Mouse (Mus musculus) kidney, postnatal 10 days (tissue): ENCODE data around the gene Kcnn1.

Experiments used
- DNase-seq: peaks from one replicate; pipeline ENCODE4 v3.0.0; 2021; ENCODE audit warnings: mixed read lengths

Kcnn1 gene

DNA sequence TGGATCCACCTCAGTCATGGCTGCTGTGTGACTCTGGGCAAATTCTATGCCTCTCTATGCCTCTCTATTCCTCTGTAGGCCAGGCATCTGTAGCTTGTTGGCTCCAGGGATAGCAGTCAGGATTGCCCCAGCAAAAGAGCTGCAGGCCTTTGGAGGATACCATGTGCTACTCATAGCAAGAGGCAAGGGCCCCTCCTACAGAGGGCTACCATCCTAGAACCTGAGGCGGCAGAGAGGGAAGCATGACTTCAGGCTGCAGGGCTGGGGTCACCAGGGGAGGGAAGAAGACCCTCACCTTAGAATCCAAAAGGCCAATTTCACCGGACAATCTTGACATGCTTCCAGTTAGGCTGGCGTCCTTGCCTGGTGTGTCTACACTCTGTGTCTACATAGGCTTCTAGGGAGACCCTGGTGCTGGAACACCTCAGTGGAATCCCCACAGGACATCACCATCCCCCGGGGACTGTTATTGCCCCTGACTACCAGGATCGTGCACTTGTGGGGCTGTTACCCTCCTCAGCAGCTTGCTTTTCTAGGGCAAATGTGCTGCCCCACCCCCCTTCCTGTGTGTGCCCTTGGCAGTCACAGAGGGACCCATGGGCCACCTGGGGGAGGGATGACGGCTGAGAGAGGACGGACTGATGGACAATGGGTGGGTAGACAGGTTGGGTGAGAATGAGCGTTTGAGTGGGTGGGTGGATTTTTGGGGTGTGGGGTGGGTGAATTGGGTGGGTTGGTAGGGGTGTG is 53.9 kb downstream of the Kcnn1 start:
- no peak for DNase-seq

DNA sequence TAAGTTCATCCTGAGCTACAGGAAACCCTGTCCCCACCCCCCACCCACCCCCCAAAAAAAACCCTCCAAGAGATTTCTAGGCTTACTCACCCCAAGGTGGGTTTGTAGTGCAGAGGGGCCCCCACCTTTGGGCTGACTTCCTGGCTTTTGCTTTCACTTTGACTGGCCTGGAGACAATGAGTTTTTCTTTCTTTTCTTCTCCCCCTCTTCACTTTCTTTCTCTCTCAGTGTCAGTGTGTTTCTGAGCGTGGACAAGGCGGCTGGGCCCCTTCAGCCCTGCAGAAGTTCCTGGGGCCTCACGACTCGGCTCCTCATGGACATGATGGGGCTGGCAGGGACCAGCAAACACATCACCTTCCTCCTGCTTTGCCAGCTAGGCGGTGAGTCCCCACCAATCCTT is 54.8 kb downstream of the Kcnn1 start, which contains the start of gene Il12rb1:
TSS of gene Il12rb1 (plus strand) at position 211 of the 400 bp plus-strand sequence.
- DNase-seq: no peak

DNA sequence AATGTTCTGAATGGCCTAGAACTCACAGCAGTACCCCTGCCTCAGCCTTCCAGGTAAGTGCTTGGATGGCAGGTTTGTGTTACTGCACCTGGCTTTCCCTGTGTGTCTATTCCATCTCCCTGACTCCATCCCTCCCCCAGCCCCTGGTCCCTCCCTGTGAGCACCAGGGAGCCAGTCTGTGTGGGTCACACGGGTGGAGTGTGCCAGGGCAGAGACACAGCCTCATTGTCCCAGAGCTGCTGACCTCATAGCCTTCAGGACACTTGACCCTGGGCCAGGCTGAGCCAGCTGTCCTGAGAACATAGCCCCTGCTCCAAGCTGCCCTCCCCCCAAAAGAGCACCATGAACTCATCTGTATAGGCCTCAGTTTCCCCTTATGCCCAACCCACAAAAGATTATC is 55.8 kb downstream of the Kcnn1 start:
- DNase-seq: no peak

DNA sequence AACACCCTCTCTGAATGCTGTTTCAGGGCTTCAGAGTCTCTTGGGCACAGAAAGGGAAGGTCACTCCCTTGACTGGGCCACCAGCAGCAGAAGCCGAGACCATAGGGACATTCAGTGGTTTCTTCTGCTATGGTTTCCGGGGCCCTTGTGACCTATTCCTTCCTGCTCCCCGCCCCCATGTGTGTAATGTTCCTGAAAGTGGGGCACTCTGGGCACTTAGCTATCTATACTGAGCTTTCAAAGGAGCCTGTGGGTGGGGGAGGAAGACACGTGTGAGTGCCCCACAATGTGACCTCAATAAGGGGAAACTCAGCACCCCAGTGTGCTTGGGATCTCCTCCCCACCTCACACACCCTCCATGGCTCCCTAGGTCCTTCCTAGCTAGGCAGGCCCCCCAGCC is 56.5 kb downstream of the Kcnn1 start:
- DNase-seq: no peak

DNA sequence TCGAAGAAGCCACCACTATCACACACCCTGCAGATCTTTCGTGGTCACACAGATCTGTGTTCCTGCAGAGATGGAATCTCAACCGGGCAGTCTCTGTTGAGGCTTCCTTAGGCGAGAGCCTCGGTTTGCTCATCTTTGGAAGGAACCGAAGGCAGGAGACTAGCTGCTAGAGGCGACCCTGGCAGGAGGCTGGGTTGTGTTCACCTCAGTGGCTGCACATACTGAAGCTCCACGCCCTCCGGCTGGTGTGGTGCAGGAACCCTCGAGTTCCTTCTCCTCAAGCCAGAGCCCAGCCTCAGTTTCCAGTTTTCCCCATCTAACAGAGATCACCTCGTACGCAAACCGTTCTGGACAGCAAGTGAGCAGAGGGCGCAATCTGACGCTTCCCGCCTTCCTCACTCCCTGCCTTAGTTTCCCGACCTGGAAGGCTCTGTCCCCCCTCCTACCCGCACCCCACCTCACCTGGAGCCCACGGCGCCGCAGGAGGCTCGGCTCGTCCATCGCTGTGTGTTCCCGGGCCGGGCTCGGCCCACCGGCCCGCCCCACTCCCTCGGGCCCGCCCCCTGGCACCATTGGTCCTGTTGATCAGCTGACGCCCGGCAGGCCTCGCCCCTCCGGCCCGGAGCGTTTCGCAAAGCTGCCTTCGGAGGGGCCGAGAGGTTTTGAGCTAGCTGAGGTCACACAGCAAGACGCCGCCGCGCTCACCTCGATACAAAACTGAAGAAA is 58.4 kb downstream of the Kcnn1 start, which contains the start of gene Mast3:
TSS of gene Mast3 (minus strand) at position 574 of the 726 bp plus-strand sequence.
- peak; percentile 94 for DNase-seq

DNA sequence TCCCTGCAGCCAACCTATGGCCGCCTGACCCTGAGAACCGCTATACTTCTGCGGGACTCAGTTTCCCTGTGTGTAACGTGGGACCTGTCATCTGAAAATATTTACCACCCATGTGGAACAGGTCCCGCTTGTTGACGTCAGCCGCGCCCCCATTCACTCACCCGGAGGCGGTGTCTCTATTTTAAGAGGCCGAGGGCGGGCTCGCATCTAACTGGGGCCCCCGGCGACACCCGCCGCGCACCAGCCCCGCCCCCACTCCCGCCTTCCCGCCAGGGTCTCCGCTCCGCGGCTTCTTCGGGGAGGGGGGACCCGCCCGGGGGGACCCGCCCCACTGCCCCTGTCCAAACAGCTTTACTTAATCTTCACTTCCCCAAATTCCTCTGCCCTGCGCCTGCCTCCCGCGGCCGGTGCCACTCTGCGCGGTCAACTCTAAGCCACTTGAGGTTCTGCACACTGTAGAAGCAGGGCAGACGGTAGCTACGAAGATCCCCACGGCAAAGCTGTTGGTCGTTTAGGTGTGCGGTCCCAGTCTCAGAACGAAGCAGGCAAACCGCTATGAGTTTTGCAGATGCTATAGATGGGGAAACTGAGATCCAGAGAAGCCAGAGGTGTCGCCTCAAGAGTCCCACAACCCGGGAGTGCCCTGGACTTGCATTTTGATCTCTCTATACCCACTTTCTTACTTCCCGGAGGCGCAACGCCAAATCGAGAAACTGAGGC is 59.1 kb downstream of the Kcnn1 start:
- peak; percentile 59 for DNase-seq

DNA sequence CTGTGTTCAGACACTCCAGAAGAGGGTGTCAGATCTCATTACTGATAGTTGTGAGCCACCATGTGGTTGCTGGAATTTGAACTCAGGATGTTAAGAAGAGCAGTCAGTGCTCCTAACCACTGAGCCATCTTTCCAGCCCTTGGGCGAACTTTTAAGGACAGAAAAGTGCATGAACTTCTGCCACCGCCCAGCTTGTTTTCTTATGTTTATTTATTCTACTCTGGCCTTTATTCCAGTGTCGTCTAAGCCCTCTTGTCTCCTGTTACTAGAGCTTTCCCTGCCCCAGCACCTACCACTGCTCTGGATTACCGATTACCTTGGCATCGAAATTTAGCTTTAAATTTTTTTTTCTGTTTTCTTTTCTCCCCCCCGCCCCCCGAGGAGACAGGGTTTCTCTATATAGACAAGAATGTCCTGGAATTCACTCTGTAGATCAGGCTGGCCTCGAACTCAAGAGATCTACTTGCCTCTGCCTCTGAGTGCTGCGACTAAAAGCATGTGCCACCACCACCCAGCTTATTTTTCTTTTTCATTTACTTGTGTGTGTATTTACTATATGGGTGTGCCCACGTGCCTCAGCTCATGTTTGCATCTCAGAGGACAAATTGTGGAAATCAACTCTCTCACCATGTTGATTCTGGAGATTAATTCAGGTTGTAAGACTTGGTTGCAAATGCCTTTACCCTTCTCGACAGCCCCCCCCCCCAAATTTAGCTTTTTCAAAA is 60.1 kb downstream of the Kcnn1 start:
- DNase-seq: no peak

DNA sequence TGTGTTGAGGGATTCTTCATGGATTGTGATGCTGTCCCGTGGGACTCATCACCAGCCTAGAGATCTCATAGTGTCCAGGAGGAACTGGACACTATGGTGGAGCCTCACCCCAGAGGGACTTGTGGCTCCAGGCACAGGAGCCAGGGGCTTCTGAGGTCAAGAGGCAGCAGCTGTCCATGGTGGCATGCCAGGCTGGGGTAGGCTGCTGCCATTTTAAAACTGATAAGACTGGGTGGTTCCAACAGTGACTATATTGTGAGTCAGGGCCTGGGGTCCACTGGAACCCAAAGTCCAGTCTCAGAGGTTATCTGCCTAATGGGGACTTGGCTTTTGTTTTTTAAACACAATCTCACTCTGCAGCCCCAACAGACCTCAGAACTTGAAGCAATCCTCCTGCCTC is 61.2 kb downstream of the Kcnn1 start:
- DNase-seq: no peak

DNA sequence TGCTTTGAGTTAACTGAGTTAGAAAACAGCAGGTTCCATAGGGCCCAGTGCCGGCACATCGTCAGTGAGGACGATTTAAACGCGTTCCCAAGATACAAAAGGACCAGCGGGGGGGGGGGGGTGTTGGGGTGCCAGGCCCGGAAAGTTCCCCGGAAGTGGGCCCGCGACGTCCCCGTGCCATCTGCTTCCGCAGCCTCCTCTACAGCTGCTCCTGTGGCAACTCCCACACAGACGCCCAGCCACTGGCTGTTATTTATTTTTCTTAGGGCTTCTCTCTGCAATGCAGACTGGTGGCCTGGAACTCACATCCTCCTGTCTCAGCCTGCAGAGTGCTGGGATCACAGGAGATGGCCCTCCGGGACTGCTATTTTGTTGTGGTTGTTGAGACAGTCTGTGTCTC is 61.9 kb downstream of the Kcnn1 start:
- no peak for DNase-seq

DNA sequence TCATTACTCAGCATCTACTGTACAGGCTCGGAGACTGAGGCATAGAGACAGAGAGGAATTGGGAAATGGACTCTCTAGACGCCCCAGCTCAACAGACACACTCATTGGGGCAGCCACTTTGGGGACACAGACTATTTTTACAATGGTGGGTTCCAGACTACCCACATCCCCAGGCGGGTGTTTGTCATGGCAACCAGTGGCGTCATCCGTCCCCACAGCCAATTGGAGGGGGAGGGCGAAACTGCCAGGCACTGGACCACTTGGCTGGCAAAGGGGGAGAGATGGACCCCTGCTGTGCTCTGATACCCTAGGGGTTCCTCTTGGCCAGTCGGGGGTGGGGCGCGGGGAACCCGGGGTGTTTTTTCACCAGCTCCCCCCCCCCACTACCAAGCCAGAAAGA is 62.4 kb downstream of the Kcnn1 start:
- DNase-seq: no peak

DNA sequence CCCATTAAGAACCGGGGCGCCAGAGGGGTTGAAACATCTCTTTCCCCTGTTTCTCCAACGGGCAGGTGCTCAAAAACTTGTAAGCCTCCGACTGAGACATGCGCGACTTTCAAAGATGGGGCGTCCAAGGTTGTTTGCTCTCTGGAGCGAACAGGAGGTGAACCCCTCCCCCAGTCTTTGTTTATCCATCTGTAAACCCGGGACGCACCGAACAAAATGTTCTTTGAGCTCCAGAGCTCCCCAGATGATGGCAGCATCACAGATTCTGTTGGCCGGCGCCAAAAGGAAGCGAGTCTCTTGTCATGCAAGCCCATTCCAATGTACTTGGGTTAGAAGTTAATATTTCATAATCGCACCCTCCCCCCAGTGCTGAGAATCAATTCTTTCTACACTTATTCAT is 64.8 kb downstream of the Kcnn1 start:
- peak; percentile 32 for DNase-seq

DNA sequence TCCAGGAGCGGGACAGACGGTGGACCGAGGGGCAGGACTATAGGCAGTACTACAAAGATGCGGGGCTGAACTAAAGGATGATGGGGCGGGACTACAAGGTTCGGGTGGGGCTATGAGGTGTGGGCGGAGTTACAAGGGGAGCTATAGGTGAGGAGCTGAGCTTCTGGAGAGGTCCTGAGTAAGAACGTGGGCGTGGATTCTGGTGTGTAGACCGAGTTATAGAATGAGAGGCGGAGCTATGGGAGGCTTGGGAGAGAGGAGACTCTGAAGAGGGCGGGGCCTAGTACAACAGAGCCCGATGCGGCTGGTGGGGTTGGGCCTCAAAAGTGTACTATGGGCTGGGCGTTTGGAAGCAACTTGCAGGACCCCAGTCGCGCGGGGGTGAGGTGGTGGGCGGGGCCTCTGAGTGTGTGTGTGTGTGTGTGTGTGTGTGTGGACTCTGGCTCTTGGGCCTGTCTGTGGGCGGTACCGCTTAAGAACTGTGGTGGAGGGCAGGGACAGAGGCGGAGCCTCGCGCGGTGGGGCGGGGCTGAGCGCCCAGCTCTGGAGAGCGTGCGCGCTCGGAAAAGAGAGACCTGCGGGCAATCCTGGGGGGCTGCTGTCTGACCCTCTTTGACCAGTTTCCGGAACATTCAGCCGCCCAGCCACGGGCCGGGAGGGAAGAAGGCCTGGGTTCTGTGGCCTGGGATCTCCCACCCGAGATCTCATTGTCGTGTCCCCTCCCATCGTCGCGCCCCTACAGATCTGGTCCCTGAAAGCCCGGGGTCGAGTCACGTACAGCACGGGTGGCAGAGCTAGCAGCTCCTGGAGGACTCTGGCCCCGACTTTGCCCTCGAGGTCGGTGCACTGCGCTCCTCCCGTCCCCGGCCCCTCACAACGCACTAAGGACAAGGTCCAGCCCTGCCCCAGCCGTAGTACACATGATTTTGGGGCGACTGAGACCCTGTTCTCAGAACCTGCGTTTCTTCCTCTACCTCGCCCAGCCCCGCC is 65.7 kb downstream of the Kcnn1 start:
- DNase-seq: peak; percentile 94

DNA sequence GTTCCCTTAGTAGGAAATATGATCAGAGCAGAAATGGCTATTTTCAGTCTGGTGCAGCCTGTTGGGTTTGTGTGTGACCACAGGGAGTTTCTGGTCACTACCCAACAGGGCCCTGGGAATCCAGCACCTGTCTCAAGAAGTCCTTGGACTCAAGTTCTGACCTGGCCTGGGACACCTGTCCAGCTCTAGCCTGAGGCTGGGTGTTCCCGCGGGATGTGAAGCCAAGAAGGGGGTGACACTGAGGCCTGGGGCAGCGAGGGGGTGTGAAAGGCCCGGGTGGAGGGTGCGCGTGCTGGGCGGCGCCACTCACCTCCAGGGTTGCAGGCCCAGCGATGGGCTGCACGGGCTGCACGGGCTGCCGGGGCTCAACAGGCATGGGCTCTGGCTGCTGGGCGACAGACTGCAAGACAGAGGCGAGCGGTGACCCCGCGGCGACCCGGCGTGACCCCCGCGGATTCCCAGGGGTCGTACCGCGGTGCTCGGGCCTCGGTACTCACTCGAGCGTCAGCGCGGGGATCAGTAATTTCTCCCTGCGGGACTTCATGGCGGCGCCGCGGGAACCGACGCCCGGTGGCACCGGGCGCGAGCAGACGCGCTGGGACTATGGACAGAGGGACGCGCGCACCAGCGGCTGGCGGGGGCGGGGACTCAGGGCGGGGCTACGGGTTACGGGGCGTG is 66.5 kb downstream of the Kcnn1 start:
- DNase-seq: no peak

DNA sequence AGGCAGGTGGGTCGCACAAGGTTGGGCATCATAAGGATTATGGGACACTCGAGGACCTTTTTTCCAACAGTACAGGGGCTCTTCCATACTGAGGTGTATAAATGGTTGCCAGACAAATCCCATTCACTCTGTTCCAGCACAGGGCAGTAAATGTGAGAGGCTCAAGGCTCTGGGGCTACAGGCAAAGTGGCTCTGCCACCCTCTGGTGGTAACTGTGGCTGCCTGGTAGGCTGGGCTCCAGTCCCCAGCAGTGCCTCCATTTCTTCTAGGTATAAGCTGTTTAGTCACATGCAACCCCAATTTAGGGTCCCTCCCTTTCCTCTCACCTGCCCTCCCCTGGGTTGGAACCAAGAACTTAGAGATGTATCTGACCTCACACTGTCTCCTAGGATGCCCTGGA is 67.7 kb downstream of the Kcnn1 start:
- no peak for DNase-seq

DNA sequence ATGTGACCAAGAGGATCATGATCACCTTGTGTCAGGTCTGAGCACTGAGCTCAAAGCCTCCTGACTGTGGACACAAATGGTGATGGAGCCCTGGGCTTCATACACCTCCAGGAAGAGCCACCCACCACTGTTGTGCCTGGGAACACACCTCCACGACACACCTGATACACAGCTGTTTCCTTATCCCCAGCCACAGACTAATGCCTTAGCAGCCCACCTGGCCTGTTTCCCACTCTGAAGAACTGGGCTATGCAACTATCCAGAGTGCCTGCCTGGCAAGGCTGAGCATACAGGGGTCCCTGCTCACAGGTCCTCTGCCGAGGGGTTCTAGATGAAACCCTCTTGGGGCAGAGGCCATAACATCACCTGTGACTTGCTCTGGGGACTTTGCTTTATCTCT is 68.8 kb downstream of the Kcnn1 start:
- no peak for DNase-seq

DNA sequence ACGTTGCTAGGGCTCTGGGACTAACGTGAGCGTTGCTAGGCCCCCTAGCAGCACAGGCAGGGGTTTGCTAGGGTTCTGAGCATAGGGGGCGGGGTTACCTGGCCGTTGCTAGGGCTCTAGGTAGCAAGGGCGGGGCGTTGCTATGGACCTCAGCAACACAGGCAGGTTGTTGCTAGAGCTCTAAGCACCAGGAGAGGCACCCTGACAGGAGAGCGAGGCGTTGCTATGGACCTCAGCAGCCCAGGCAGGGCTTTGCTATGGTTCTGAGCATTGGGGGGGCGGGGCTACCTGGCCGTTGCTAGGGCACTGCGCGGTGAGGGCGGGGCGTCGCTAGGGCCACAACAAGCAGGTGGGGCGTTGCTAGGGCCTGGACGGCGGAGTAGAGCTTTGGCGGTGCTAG is 70.4 kb downstream of the Kcnn1 start:
- DNase-seq: peak; percentile 91
